ENCODE assay signal across 9 mouse cellular contexts in the genomic region with DNA sequence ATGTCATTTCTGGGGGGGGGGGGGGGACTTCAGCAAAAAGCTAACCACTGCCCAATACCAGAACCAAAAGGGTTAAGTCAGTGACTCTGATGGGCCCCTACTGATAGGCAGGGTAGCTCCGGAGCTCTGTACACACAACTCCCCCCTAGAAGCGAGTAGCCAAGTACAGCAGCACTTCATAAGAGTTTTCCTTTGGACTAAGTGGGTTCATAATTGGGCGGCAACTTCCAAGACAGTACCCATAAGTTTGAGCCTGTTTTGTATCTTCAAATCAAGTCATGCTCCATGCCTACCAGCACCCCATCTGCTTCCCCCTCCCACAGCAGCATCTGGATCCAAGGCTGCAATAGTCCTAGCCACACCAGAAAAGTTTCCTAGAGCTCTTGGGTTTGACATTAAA. TPM values are rescaled to one million over a fixed set of nuclear protein-coding genes. Genes with fewer than 3 reads are reported as not detected.
DNase-seq lines count a peak whose midpoint lies in the region; ATAC-seq and TF ChIP-seq lines count a peak whose summit lies in the region.
"Had no signal": no experiment of that assay in that cellular context is flagged by ENCODE, and none has a peak within 500 bp of the region (broad histone marks: within the 10 kb centered on the region; RNA-seq: fewer than 3 reads in every experiment).

No protein-coding gene starts in this region.

- no peak for DNase-seq in heart, adult 8-10 months (ENCODE audit: low spot score)
- no peak for DNase-seq in G1E (ENCODE audit: low spot score)
- DNase-seq in liver, embryonic 14.5 days (ENCODE audit: low read depth in 3 of 3, low spot score in 3 of 3) = no peak
- no peak for DNase-seq in right cerebral cortex, adult 2 months (ENCODE audit: low spot score in 2 of 2)
- DNase-seq in retina, embryonic 14.5 days (ENCODE audit: low spot score) = no peak
- no peak for DNase-seq in urinary bladder, postnatal 14 days (ENCODE audit: low spot score)
- DNase-seq: kidney, postnatal 10 days had no signal

- no peaks in the 10 kb centered on the region for H3K9me3 ChIP-seq in heart, embryonic 16.5 days (replicated peaks; ENCODE audit: control insufficient read depth, low read length)
- no peaks in the 10 kb centered on the region for H3K9me3 ChIP-seq in G1E (replicated peaks)
- H3K9me3 ChIP-seq in forebrain, embryonic 16.5 days (ENCODE audit: control insufficient read depth, low read length) = no peaks in the 10 kb centered on the region
- H3K9me3 ChIP-seq in liver, embryonic 14.5 days (ENCODE audit: control insufficient read depth, low read length) = no peaks in the 10 kb centered on the region

- WGBS in heart, embryonic 16.5 days = 51% methylated on average over 3 of the region's 3 CpGs
- 85% methylated on average over 3 of the region's 3 CpGs for WGBS in forebrain, embryonic 16.5 days
- WGBS in liver, embryonic 14.5 days (ENCODE audit: insufficient replicate concordance) = 23% methylated on average over 3 of the region's 3 CpGs

- peaks cover 22% of the 10 kb centered on the region for H3K4me1 ChIP-seq in heart, embryonic 16.5 days (ENCODE audit: control insufficient read depth, insufficient read depth, low read length)
- H3K4me1 ChIP-seq in G1E (ENCODE audit: insufficient read depth, low read depth, low read length) = peaks cover 35% of the 10 kb centered on the region
- H3K4me1 ChIP-seq in forebrain, embryonic 16.5 days (replicated peaks; ENCODE audit: control insufficient read depth, insufficient read depth, low read length) = peaks cover 24% of the 10 kb centered on the region
- peaks cover 14 to 18% of the 10 kb centered on the region in 2 experiments for H3K4me1 ChIP-seq in liver, embryonic 14.5 days (replicated peaks; ENCODE audit: control insufficient read depth in 2 of 2, insufficient read depth in 2 of 2, low read length in 1 of 2)

- H3K4me3 ChIP-seq in heart, embryonic 16.5 days (ENCODE audit: low read length) = no peak overlapping the region
- H3K4me3 ChIP-seq in G1E (ENCODE audit: low read depth, low read length) = peak overlapping the region; percentile 39; the same call in 1 of the 2 replicates
- H3K4me3 ChIP-seq in forebrain, embryonic 16.5 days (replicated peaks; ENCODE audit: low read length) = no peak overlapping the region
- H3K4me3 ChIP-seq in liver, embryonic 14.5 days (ENCODE audit: insufficient read depth in 1 of 2, low read depth in 2 of 2, low read length in 2 of 2) = peak overlapping the region; percentile 33 to 92

- no peak for TF ChIP-seq CTCF in G1E (IDR thresholded peaks at IDR 0.05; ENCODE audit: low read depth, low read length)
- TF ChIP-seq CTCF in liver, embryonic 14.5 days (IDR thresholded peaks at IDR 0.05; ENCODE audit: low read depth) = no peak

- no peak for TF ChIP-seq EP300 in liver, embryonic 14.5 days (IDR thresholded peaks at IDR 0.05; ENCODE audit: low read depth)

- H3K27ac ChIP-seq in heart, embryonic 16.5 days (ENCODE audit: low read length) = no peak overlapping the region
- no peak overlapping the region for H3K27ac ChIP-seq in forebrain, embryonic 16.5 days (ENCODE audit: low read length)
- H3K27ac ChIP-seq in liver, embryonic 14.5 days = peak overlapping the region; percentile 41

- H3K4me2 ChIP-seq in heart, embryonic 16.5 days (ENCODE audit: low read depth, low read length) = peak overlapping the region; percentile 80; the same call in 1 of the 2 replicates
- H3K4me2 ChIP-seq in forebrain, embryonic 16.5 days (ENCODE audit: low read length) = 0 out of 2 replicates have a peak overlapping the region, but pooled peaks have one; percentile 87
- peak overlapping the region; percentile 95 for H3K4me2 ChIP-seq in liver, embryonic 14.5 days (ENCODE audit: low read depth)

- no peaks in the 10 kb centered on the region for H3K27me3 ChIP-seq in heart, embryonic 16.5 days (ENCODE audit: control insufficient read depth, insufficient read depth, low read length)
- H3K27me3 ChIP-seq in G1E (ENCODE audit: insufficient read depth, low read length) = no peaks in the 10 kb centered on the region
- H3K27me3 ChIP-seq in forebrain, embryonic 16.5 days (replicated peaks; ENCODE audit: control insufficient read depth, insufficient read depth, low read length) = no peaks in the 10 kb centered on the region
- no peaks in the 10 kb centered on the region for H3K27me3 ChIP-seq in liver, embryonic 14.5 days (ENCODE audit: control insufficient read depth, insufficient read depth, low read length)

- H3K9ac ChIP-seq in heart, embryonic 16.5 days (ENCODE audit: low read length) = peak overlapping the region; percentile 95
- H3K9ac ChIP-seq in forebrain, embryonic 16.5 days (replicated peaks; ENCODE audit: low read depth, low read length) = no peak overlapping the region
- peak overlapping the region; percentile 79 for H3K9ac ChIP-seq in liver, embryonic 14.5 days (replicated peaks)

- no peak for ATAC-seq in heart, embryonic 16.5 days (replicated peaks; ENCODE audit: extremely low read depth, insufficient read depth, low FRiP score)
- no peak for ATAC-seq in G1E (ENCODE audit: extremely low read depth, insufficient number of reproducible peaks, low FRiP score, poor library complexity, severe bottlenecking)
- no peak for ATAC-seq in forebrain, embryonic 16.5 days
- no peak for ATAC-seq in liver, embryonic 14.5 days (ENCODE audit: insufficient read depth)

- peaks cover 32% of the 10 kb centered on the region for H3K36me3 ChIP-seq in heart, embryonic 16.5 days (ENCODE audit: control insufficient read depth, insufficient read depth)
- H3K36me3 ChIP-seq in G1E (replicated peaks) = peaks cover 48% of the 10 kb centered on the region
- H3K36me3 ChIP-seq in forebrain, embryonic 16.5 days (ENCODE audit: control insufficient read depth, insufficient read depth) = peaks cover 17% of the 10 kb centered on the region
- H3K36me3 ChIP-seq in liver, embryonic 14.5 days (replicated peaks; ENCODE audit: control insufficient read depth, insufficient read depth, low read depth) = peaks cover 33% of the 10 kb centered on the region

RNA-seq across cellular contexts. Expression of gene Nxf1, which starts 1.2 kb away (rescaled TPM):
- 134 and 145 TPM in 2 replicates for polyA plus RNA-seq in heart, embryonic 16.5 days (2015; fragmentation: Nextera tagmentation; extraction: Ambion mirVana)
- total RNA-seq in heart, adult 8-10 months (2022) = 10 to 100 TPM; 30.3 to 42.0 (median 33.7) TPM
- total RNA-seq in G1E (2014; fragmentation: Nextera tagmentation) (445 and 456 TPM in 2 replicates), G1E (2017) (175 and 184 TPM in 2 replicates)
- polyA plus RNA-seq in G1E (2012) = 35.9 and 39.7 TPM in 2 replicates
- polyA plus RNA-seq in forebrain, embryonic 16.5 days (2015; fragmentation: Nextera tagmentation; extraction: Ambion mirVana) = 200 and 218 TPM in 2 replicates
- polyA plus RNA-seq in liver, embryonic 14.5 days (2012; rRNA removed) = 66.2 and 90.9 TPM in 2 replicates
- polyA plus RNA-seq in liver, embryonic 14.5 days (2014; fragmentation: Nextera tagmentation; extraction: Ambion mirVana) = 77.4 and 84.9 TPM in 2 replicates

RNA-seq across cellular contexts. Expression of gene Stx5a, which starts 14.4 kb away (rescaled TPM):
- 91.5 and 91.7 TPM in 2 replicates for polyA plus RNA-seq in heart, embryonic 16.5 days (2015; fragmentation: Nextera tagmentation; extraction: Ambion mirVana)
- 10 to 100 TPM; 20.9 to 27.3 (median 25.4) TPM for total RNA-seq in heart, adult 8-10 months (2022)
- 61.1 and 84.0 TPM in 2 replicates for total RNA-seq in G1E (2014; fragmentation: Nextera tagmentation)
- 62.8 and 73.2 TPM in 2 replicates for total RNA-seq in G1E (2017)
- 12.9 and 13.2 TPM in 2 replicates for polyA plus RNA-seq in G1E (2012)
- 129 and 136 TPM in 2 replicates for polyA plus RNA-seq in forebrain, embryonic 16.5 days (2015; fragmentation: Nextera tagmentation; extraction: Ambion mirVana)
- 29.9 and 32.0 TPM in 2 replicates for polyA plus RNA-seq in liver, embryonic 14.5 days (2012; rRNA removed)
- 36.7 and 36.9 TPM in 2 replicates for polyA plus RNA-seq in liver, embryonic 14.5 days (2014; fragmentation: Nextera tagmentation; extraction: Ambion mirVana)

RNA-seq across cellular contexts. Expression of gene 1700092M07Rik, which starts 15.1 kb away (rescaled TPM):
- 0.63 and 0.74 TPM in 2 replicates for polyA plus RNA-seq in heart, embryonic 16.5 days (2015; fragmentation: Nextera tagmentation; extraction: Ambion mirVana)
- not detected for total RNA-seq in heart, adult 8-10 months (2022)
- 2.5 and 5.3 TPM in 2 replicates for total RNA-seq in G1E (2014; fragmentation: Nextera tagmentation)
- total RNA-seq in G1E (2017) = 3.3 and 4.5 TPM in 2 replicates
- polyA plus RNA-seq in G1E (2012) = 0.81 and 0.99 TPM in 2 replicates
- 2.5 and 2.8 TPM in 2 replicates for polyA plus RNA-seq in forebrain, embryonic 16.5 days (2015; fragmentation: Nextera tagmentation; extraction: Ambion mirVana)
- 0.65 and 0.78 TPM in 2 replicates for polyA plus RNA-seq in liver, embryonic 14.5 days (2012; rRNA removed)
- polyA plus RNA-seq in liver, embryonic 14.5 days (2014; fragmentation: Nextera tagmentation; extraction: Ambion mirVana) = 0.34 and 0.63 TPM in 2 replicates

RNA-seq across cellular contexts. Expression of gene Tmem223, which starts 15.1 kb away (rescaled TPM):
- 138 and 158 TPM in 2 replicates for polyA plus RNA-seq in heart, embryonic 16.5 days (2015; fragmentation: Nextera tagmentation; extraction: Ambion mirVana)
- total RNA-seq in heart, adult 8-10 months (2022) = 100 to 1,000 TPM; 111 to 137 (median 125) TPM
- total RNA-seq in G1E (2014; fragmentation: Nextera tagmentation) = 8.2 and 16.3 TPM in 2 replicates
- 3.2 and 4.0 TPM in 2 replicates for total RNA-seq in G1E (2017)
- polyA plus RNA-seq in G1E (2012) = 6.1 and 8.7 TPM in 2 replicates
- 230 and 247 TPM in 2 replicates for polyA plus RNA-seq in forebrain, embryonic 16.5 days (2015; fragmentation: Nextera tagmentation; extraction: Ambion mirVana)
- polyA plus RNA-seq in liver, embryonic 14.5 days (2012; rRNA removed) = 38.9 and 53.7 TPM in 2 replicates
- 61.8 and 69.6 TPM in 2 replicates for polyA plus RNA-seq in liver, embryonic 14.5 days (2014; fragmentation: Nextera tagmentation; extraction: Ambion mirVana)

RNA-seq across cellular contexts. Expression of gene Tmem179b, which starts 18.6 kb away (rescaled TPM):
- 57.1 and 60.9 TPM in 2 replicates for polyA plus RNA-seq in heart, embryonic 16.5 days (2015; fragmentation: Nextera tagmentation; extraction: Ambion mirVana)
- total RNA-seq in heart, adult 8-10 months (2022) = 10 to 100 TPM; 18.2 to 21.5 (median 19.5) TPM
- total RNA-seq in G1E (2014; fragmentation: Nextera tagmentation) (138 and 153 TPM in 2 replicates), G1E (2017) (96.6 and 102 TPM in 2 replicates)
- 90.2 and 102 TPM in 2 replicates for polyA plus RNA-seq in G1E (2012)
- 27.0 and 29.1 TPM in 2 replicates for polyA plus RNA-seq in forebrain, embryonic 16.5 days (2015; fragmentation: Nextera tagmentation; extraction: Ambion mirVana)
- 63.0 and 70.8 TPM in 2 replicates for polyA plus RNA-seq in liver, embryonic 14.5 days (2012; rRNA removed)
- 108 and 117 TPM in 2 replicates for polyA plus RNA-seq in liver, embryonic 14.5 days (2014; fragmentation: Nextera tagmentation; extraction: Ambion mirVana)

Comparison
In these comparisons a context has a peak if more than half of its experiments do, and no peak if none do; other contexts are left out.
1. H3K4me3 ChIP-seq: peak in G1E (single experiment) and liver, embryonic 14.5 days (2 of 2); none in heart, embryonic 16.5 days (single experiment) and forebrain, embryonic 16.5 days (single experiment).
2. Peak in every context shown above with its lines, with median percentiles within 50 percentile points of each other: H3K4me2 ChIP-seq.